Mouse (Mus musculus) brain, embryonic 14.5 days (tissue): ENCODE results near the gene Tmem150b.

ENCODE experiments used
- CTCF ChIP-seq: fragments of 200-500 bp; IDR thresholded peaks from 2 replicates; pipeline ENCODE4 v1.5.1; 2012; ENCODE audit warnings: inconsistent platforms, mild to moderate bottlenecking, moderate library complexity, borderline replicate concordance; ENCODE audit not compliant: insufficient read depth, insufficient read length; ENCODE audit errors: extremely low read depth
- POLR2A ChIP-seq: fragments of 200-500 bp; IDR thresholded peaks from 2 replicates; pipeline ENCODE4 v1.6.1; 2012; ENCODE audit warnings: mild to moderate bottlenecking, inconsistent platforms, borderline replicate concordance; ENCODE audit not compliant: poor library complexity, insufficient read depth, insufficient read length, severe bottlenecking; ENCODE audit errors: extremely low read depth

DNA sequence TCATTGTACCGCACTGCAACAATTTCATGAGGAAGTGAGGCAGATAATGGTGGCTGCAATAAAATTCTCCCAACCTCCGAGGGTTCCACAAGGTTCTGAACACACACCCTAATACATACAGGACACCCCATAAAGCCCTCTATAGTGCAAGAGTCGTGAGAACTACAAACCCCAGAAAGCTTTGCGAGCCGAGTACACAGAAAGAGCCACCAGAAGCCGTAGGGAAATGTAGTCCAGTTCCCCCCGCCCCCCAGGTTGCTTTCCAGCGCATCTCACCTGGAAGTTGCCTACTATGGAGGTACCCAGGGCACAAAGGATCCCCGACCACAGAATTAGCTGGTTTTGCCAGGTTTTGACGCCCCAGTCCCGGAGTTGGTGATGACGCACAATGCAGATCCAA is 1.5 kb downstream of the Tmem150b start:
- TF ChIP-seq POLR2A, result no peak
- TF ChIP-seq CTCF, result no peak
